Mouse (Mus musculus) kidney, postnatal 10 days (tissue): ENCODE measurements around the gene Nrsn2.

Source experiments
- DNase-seq: peaks from one replicate; pipeline ENCODE4 v3.0.0; 2021; ENCODE audit warnings: mixed read lengths

Gene Nrsn2

DNA sequence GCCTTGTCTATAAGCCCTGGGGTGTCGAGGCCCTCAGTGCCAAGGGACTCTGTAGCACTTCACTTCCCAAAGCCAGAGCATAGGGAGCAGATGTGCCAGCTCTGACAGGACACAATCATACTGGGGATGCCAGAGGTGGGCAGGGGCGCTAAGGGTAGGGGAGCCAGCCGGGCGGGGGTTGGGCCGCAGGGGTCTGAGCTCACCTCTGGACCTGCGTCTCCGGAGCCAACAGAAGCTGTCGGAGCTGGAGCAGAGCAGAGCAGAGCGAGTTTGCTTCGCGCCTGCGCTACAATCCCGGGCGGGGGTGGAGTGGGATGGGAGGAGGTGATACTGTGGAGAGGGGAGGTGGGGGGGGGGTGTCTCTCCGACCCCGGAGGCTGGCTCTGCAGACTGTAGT lies at the start of gene Nrsn2:
TSS of gene Nrsn2 (minus strand) at position 294 of the 397 bp plus-strand sequence.
- DNase-seq: no peak

DNA sequence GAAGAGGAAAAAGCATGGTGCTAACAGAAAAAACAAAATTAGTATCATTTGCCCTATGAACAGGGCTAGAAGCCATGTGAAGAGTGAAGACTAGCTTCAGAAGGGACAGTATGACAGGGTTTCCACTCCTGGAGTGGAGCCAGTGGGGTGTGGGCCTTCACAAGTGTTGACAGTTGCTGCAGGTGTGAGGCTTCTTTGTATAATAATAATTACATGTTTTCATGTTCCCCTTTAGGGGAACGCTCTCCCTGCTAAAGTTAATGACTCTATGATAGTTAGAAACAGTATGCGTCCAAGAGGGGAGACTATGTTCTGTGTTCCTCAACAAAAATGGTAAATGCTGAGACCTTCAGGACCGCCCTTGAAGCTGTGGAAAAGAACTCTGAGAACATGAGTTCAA lies 39.3 kb upstream of the Nrsn2 start:
- DNase-seq: no peak

DNA sequence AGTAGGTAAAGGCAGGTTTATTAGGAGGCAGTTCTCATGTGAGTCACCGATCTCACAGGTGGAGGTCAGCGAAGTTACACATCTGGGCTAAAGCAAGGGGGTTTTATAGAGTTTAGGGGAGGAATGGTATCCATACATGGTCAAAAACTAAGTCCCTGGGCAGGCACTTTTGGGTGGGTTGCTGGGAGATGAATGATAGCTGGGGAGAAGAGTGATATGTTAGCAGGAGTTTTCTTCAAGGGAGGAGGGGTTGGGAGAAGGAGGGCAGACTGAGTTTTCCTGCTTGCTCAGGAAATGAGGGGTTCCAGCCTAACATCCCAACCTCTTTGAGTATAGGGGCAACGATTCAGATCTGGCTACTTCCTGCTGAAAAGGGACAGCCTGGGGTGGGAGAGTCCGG lies 38.8 kb upstream of the Nrsn2 start, which contains the start of gene 6820408C15Rik:
TSS of gene 6820408C15Rik (plus strand) at position 301 of the 400 bp plus-strand sequence.
- DNase-seq: no peak

DNA sequence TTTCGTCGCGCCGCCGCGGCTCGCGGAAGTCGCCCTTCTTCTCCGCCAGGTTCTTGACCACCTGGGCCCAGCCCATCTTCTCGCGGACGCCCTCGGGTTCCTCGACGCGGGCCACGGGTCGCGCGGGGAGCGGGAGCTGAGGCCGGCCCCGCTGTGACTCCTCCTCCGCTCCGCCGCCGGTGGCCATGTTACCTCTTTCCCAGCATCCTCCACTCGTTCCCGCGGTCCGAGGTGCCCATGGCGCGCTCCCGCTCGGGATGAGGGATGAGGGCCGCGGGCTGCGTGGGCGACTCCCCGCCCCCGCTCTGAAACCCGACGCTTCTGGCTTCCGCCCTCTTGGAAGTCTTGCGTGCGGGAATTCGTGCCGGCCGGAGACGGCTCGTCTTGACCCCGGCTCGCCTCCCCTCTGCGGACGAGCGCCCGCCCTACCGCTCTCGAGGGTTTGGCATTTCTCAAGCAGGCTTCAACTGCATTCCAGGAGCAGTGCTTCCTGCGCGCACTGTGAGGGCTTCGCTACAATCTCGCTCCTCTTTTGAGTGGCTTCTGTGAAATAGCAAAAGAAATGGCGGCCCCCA lies 38.2 kb upstream of the Nrsn2 start, which contains the start of gene Zcchc3:
TSS of gene Zcchc3 (minus strand) at position 437 of the 575 bp plus-strand sequence.
- DNase-seq: peak; percentile 95

DNA sequence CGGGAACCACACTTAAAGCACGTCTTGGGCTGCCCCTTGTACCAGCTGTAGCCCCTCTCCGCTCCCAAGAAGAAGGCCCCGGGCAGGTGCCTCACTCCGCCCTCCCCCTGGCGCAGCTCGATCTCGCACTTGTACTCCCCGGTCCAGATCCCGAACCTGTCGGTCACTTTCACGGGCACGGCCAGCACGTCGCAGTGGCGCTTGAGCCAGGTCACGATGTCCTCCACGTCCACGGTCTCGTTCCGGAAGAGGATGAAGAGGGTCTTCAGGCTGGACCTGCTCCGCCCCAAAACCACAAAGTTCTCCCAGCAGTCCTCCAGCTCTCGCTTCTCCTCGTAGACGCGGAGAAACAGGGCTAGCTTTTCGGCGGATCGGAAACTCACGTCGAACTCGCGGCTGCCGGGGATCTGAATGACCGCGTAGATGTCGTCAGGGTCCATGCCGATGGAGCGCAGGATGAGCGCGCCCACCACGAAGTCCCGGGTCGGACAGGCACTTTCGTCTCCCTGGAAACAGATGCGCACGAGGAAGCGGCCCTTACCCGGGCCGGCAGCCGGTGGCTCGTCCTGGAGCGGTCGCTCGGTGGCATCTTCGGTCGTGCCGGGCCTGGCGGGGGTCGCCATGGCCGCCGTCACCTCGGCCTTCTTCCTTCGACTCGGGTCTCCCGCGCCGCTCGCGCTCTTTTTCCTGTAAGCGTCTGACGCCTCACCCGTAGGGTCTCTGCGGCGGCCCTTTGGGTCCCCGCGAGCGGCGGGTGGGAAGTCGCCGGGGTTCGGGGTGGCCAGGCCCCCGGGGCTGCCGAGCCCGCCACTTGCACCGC lies 37.5 kb upstream of the Nrsn2 start:
- peak; percentile 66 for DNase-seq

DNA sequence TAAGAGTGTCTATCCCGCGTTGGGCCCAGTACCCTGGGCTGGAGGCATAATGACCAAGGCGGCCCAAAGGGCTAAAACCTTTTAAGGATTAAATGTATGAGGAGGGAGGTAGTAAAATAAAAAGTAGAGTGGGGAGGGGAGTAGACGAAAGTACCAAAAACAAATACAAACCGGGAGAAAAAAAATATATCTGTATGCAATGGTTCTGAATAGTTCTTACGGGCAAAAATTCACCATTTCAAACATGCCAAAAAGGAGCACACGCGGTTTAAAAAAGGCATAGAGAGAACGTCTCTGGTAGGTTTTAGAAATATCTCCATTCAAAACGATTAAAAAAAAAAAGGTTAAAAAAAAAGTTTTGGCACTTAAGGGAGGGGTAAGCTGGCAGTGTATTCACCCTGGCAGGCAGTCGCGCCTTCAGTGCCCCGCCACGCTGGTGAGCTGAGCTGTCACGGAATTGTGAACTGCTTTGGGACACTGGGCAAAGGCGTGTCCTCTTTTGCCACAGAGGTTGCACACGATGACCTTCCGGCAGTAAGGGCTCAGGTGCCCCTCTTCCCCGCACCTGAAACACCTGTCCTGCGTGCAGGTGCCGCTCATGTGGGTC lies 36.8 kb upstream of the Nrsn2 start:
- peak; percentile 58 for DNase-seq

DNA sequence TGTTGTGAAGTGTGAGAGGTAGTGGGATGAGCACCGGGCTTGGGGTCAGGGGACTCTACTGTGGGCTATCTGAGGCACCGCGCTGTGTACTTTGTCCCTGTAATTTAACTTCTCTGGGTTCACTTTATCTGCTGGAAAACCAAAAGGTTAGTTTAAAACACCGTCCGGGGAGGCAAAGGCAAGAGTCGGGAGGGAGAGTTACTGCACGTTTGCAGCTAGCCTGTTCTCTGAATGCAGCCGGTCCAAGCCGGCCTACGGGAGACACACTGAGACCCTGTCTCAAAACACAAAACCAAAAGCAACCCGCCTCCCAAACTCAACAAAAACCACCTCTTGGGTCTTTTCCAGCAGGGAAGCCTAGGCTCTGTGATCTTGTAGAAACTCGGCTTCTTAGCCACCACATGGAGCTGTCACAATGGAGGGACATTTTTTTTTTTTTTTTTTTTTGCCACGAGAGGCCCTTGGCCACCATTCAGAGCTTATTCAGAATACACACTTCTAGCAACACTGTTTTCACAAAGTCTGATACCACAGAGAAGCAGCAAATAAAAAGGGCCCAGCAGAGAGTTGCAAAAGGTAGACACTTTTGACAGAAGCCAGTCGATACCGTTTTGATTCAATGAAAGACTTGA lies 36.2 kb upstream of the Nrsn2 start:
- peak; percentile 37 for DNase-seq

DNA sequence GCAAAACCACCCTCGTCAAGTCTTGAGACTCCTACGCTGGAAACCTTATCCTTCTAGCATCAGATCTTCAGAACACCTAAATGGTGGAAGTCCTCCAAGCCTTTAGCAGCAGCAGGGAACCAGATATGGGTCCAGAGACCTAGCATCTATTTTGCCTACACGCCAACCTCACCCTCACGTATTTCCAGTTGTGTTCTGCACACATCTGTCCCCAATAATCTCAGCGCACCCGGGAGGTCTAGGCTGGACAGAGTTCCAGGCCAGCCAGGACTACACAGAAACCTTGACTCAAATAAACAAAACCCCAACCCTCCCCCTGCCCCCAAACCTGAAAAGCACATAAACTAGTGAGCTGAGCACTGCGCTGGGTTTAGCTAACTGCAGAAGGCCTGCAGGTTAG lies 35.0 kb upstream of the Nrsn2 start:
- peak; percentile 34 for DNase-seq

DNA sequence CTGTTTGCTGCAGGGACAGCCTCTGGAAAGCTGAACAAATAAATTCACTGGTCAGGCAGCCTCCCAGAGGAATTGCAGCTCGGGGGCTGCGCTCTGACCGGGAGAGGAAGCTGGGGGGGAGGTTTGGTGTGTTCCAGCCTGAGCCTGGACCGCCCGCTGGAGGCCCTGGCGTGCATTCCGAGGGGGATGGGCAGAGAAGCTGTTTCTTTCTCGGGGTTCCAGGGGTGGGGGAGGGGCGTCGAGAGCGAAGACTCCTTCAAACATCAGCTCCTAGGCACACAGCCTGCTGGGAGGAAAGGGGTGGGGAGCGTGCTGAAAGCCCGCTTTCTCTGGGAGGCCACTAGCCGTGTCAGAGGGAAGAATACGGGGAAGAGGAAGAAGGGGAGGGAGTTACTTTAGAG lies 34.5 kb upstream of the Nrsn2 start:
- DNase-seq: peak; percentile 97

DNA sequence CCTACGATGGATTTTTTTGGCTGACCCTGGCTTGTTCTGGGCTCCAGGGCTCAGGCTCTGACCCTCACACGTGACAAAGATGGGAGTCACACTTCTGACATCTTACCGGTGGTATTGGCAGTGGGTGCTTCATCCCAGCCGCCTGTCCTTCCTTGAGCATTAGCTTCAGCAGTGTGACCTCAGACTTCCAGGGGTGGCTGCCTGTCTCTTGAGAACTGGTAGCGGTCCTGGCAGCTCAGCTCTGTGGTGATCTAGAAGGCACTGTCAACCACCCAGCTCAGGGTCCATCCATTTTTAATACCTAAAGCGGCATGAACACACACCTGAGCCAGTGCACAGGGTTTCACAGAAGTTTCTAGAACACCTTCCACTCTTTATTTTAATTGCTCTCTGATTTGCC lies 33.3 kb upstream of the Nrsn2 start:
- peak; percentile 22 for DNase-seq

DNA sequence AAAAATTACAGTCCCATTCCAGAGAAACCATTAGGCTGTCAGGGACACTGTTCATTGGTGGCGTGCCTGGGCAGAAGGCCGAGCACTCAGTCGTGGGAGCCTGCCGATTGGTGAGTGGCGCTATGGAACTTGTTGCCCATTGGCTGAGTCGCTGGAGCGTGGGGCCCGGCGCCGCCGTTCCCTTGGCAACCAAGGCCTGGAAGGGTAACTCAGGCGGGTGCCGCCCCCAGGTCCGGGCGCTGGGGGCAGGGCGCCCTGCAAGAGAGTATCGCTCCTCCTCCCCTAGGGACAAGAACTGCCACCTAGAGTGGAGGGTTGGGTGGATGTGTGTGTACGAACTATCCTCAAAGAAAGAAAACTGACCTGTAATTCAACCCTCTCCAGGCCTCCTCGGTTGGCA lies 29.7 kb upstream of the Nrsn2 start:
- DNase-seq: peak; percentile 98

DNA sequence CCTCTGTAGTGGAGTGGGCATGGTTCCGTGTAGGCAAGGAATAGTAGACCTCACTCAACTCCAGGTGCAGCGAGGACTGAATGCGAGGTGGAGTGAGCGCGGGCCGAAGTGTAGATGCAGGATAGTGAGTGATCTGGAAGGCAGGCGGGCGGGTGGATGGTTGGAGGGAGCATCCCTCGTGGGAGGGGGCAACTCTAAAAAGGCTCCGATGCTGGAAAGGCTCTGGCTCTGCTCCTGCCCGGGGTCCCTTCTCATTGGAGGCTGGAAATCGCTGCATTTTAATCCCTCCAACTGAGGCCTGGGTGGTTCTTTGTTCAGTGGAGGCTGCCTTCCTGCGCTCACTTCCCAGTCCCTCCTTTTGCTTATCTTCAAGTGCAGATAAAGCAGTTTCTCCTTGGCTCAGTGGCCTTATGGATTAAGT lies 22.7 kb upstream of the Nrsn2 start:
- DNase-seq: no peak

DNA sequence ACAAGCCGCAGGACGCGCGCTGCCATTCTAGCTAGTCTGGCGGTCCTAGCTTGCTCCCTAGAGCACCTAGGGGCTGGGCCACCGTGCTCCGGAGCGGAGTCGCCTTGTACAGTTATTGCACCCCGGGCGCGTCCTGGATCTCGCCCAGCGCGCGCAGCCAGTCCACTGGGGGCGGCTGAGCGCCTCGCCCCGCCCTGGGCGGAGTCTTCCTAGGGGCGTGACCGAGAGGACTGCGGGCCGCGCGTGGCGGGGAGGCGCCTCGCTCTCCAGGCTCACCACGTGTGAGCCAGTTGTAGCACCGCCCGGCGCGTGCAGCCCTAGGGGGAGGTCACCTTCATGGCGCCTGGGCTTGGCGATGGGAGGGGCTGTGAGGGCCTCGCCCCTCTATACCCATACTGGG lies 22.3 kb upstream of the Nrsn2 start:
- DNase-seq: peak; percentile 97

DNA sequence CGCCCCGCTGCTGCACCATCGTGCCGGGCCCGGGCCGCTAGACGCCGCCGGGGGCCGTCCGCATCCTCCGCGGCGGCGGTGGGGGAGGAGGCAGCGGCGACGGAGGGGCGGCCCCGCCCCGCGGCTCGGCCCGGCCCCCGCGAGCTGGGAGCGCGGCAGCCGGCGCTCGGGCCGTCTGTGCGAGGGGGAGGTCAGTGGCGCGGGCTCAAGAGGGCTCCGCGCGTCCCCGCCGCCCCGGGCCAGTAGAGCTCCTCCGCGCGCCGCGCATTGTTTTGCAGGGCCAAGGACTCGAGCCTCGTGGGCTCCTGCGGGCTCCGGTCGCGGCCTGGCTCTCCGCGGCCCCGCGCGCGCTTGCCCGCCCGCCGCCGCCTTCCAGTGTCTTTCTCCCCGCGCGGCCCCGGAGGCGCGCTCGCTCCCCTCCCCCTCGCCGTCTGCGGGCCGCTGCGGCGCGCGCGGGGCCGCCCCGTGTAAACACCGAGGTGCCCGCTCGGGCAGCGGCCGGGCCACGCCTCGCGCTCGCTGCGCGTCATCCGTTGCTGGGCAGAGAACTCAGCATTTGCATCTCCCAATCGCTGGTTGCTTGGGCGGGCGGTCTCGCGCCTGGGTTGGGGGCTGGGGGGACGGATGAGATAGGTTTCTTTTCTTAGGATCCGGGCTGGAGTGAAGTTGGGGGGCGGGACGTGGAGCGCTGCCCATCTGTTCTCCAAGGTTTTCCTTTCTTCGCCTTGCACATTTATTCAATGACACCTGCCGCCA lies 21.4 kb upstream of the Nrsn2 start, which contains the start of gene Sox12:
TSS of gene Sox12 (minus strand) at position 384 of the 756 bp plus-strand sequence.
- DNase-seq: peak; percentile 100

DNA sequence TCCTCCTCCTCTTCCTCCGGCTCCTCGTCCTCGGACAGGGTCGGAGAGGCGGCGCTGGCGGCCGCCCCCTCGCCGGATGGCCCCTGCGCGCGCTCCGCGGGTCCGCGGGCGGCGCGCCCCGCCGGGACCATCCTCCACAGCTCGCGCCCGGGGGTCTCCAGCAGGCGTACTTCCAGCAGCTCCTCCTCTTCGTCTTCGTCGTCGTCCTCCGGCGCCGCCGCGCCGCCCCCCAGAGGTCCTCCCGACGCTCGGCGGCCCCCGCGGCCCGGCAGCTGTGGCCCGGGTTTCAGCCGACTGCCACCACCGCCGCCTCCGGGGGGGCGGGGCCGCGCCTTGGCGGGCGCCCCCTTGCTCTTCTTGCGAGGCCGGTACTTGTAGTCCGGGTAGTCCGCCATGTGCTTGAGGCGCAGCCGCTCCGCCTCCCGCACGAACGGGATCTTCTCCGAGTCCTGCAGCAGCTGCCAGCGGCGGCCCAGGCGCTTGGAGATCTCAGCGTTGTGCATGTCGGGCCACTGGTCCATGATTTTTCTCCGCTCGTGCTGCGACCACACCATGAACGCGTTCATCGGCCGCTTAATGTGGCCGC lies 20.7 kb upstream of the Nrsn2 start:
- peak; percentile 92 for DNase-seq

DNA sequence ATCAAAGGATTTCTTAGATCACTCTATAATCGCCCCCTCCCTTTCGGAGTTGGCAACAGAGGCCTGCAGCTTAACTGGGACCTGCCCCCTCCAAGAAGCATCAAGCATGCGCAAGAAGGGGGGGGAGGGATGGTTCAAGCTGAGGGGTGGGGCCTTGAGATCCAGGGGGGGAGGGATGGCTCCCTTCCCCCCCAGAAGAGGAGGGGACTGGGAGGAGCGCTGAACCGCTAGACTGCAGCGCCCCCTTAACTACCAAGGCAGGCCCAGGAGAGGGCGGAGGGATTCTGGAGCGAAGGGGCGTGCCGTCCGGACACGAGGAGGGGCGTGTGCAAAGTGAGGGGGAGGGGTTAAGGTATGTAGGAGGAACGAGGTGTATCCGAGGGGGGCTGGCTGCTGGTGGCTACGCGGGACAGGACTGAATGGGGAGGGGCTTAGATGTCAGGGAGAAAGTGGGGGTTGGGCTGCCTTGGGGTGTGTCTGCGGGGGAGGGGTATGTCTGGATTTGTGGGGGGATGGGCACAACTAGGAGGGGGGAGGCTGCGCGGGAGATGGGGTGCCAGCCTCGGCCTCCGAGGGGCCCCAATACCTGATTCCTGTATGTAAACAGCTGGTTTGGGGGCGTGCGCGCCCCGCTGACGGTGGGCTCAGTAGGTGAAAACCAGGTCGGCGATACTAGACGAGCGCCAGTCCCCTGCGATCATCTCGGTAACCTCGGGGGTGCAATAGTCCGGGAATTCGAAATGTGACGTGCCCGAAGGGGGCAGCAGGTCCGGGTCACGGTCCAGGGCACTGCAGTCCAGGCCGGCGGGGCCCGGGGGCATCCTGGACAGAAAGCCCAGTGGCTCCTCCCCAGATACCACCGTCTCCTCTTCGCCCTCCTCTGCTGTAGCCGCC lies 19.9 kb upstream of the Nrsn2 start:
- peak; percentile 95 for DNase-seq

DNA sequence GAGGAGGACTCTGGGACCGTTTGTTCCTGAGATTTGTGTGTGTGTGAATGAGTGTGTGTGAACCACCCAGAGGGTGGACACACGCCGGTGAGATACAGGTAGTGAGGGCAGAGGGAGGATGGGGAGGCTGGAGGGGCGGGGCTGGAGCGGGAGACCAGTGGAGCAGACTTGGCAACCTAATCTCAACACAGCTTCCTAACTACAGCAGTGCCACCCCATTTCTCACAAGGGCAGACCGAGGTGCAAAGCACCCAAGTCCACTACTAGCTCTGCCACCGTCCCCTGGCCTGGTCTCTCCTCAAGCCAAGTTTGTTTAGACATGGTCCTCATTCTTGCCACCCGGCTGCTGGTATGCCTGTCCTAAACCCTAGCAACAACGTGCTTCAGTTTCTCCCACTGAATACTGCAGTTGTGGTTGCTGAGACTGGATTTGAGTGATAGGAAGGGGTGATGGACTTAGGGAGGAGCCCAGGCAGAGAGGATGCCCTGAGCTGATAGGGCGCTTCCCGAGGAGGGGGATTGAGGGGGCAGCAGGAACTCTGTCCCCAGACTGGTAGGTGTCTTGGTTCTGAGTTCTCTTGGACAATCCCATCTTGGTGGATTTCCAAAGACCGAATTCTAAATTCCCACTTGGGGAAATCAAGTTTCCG lies 19.0 kb upstream of the Nrsn2 start:
- DNase-seq: peak; percentile 47

DNA sequence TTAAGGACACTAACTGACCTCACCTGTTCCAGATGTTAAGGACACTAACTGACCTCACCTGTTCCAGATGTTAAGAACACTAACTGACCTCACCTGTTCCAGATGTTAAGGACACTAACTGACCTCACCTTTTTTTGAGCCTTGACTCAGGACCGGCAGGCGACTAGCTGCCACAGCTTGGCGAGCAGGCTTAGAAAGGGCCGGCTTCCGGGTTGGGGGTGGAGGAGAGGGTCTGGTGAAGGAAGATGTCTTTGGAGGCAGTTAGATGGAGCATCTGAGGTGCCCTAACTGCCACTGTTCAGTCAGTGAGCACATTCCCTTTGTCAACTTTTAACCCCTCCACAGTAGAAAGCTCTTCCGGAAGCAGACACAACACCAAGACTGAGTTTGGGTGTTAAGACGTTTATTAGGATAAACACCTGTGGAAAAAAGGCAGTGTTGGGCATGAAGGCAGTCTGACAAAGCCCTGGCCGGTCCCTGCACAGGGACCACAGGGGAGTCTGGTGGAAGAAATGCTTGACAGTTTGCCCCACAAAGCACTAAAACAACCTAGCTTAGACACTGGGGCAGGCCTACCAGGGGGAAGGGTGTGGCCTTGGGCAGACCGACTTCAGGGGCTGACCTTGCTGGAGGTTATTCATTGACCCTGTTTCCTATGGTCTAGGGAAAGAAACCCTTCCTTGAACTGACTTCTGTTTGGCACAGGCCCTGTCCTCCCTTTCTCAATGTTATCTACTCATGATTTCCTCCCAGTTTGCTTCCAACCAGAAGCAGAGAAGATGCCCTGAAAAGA lies 17.0 kb upstream of the Nrsn2 start:
- DNase-seq: peak; percentile 27

DNA sequence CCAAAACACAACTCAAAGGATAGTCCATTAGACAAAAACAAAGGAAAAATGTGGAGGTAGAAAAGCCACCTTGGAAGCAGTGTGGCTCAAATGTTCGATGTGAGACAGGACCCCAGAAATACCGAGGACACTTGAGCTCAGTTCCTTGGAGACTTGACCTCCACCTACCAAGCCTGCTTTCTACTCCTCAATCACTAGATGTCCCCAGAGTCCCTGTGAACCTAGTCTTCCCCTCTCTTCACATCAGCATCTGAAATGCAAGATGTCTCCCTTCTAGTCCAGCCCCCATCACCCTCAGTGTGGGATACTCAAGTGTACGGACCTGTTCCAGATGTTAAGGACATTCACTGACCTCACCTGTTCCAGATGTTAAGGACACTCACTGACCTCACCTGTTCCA lies 16.3 kb upstream of the Nrsn2 start:
- peak; percentile 59 for DNase-seq

DNA sequence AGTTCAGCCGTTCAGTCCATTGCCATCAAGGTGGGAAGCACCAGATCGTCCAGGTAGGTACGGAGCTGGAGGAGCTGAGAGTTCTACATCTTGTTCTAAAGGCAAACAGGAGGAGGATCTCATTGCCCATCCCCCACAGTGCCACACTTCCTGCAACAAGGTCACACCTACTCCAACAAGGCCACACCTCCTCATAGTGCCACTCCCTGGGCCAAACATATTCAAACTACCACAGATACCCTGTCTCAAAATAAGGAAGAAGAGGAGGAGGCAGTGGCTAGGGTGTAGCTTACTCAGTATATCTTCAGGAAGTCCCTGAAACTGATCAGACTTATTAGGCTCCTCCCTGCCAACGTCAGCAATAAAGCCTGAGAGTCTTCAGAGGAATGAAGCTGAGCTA lies 7.8 kb upstream of the Nrsn2 start:
- no peak for DNase-seq
